Mouse (Mus musculus) liver, embryonic 12.5 days (tissue): ENCODE data around the gene Npas1. TPM values are rescaled to one million over a fixed set of nuclear protein-coding genes. Genes with fewer than 3 reads are reported as not detected.
A peak's percentile ranks its signal among the peaks of the same experiment; 100 is the strongest.

Experiments used
- ATAC-seq: fragments of 200-750 bp; cut with Nextera tagmentation; 2 replicates; pipeline ENCODE4 v1.8.0; 2017; ENCODE audit warnings: moderate number of reproducible peaks, mild to moderate bottlenecking, moderate library complexity
- H3K27ac ChIP-seq: fragments of 300-500 bp; sonication (generic); 2 replicates; pipeline ENCODE4 v1.5.1; 2016; ENCODE audit warnings: mild to moderate bottlenecking
- H3K27me3 ChIP-seq: fragments of 300-500 bp; sonication (generic); replicated peaks from 2 replicates; pipeline ENCODE4 v1.6.1; 2016; ENCODE audit warnings: mild to moderate bottlenecking, moderate library complexity
- H3K36me3 ChIP-seq: fragments of 300-500 bp; sonication (generic); 2 replicates; pipeline ENCODE4 v1.6.1; 2016; ENCODE audit warnings: mild to moderate bottlenecking, moderate library complexity
- H3K4me1 ChIP-seq: fragments of 300-500 bp; sonication (generic); 2 replicates; pipeline ENCODE4 v1.6.1; 2016
- H3K4me2 ChIP-seq: fragments of 300-500 bp; sonication (generic); 2 replicates; pipeline ENCODE4 v1.6.1; 2016; ENCODE audit warnings: mild to moderate bottlenecking, moderate library complexity
- H3K4me3 ChIP-seq: fragments of 300-500 bp; sonication (generic); 2 replicates; pipeline ENCODE4 v1.5.1; 2016; ENCODE audit warnings: mild to moderate bottlenecking, moderate library complexity
- H3K9ac ChIP-seq: fragments of 300-500 bp; sonication (generic); 2 replicates; pipeline ENCODE4 v1.6.1; 2016; ENCODE audit warnings: mild to moderate bottlenecking, moderate library complexity
- H3K9me3 ChIP-seq: fragments of 300-500 bp; sonication (generic); replicated peaks from 2 replicates; pipeline ENCODE4 v1.6.1; 2016; ENCODE audit warnings: mild to moderate bottlenecking, moderate library complexity
- WGBS: fragments of 180-500 bp; shearing (Covaris S2); methylation state at CpG from one replicate; pipeline ENCODE4 v1.1.7; 2016; ENCODE audit not compliant: insufficient replicate concordance; 5-methylcytosine and 5-hydroxymethylcytosine counted together
- polyA plus RNA-seq: library from polyadenylated mRNA; unstranded; fragments of >200 nt; fragmentation: Nextera tagmentation; extraction: Ambion mirVana; gene quantifications from 2 replicates; pipeline ENCODE4 v1.2.1, GENCODE M21; 2016

The Npas1 gene
- polyA plus RNA-seq, 1 experiment from 2014 or later, result 0.33 TPM

- Histone ChIP-seq H3K9ac (no peak overlapping the region), H3K27ac (no peak overlapping the region), H3K36me3 (no peaks in the 10 kb centered on the region), H3K27me3 (peaks cover 71% of the 10 kb centered on the region), H3K9me3 (no peaks in the 10 kb centered on the region), H3K4me3 (no peak overlapping the region), H3K4me2 (no peak overlapping the region), H3K4me1 (no peaks in the 10 kb centered on the region)
- WGBS, result 37% methylated on average over 5 of the region's 5 CpGs
- no peak for ATAC-seq
These were observed 9.4 kb downstream of the Npas1 start for GRCm38 (mm10) chr7:16468115-16468514.

GRCm38 (mm10) chr7:16466565-16466964 is 11.0 kb downstream of the Npas1 start:
- peaks cover 66% of the 10 kb centered on the region for H3K27me3 ChIP-seq
- no peak overlapping the region for H3K4me2 ChIP-seq
- H3K4me1 ChIP-seq, result no peaks in the 10 kb centered on the region
- ATAC-seq, result no peak
- H3K27ac ChIP-seq, result no peak overlapping the region
- no peaks in the 10 kb centered on the region for H3K9me3 ChIP-seq
- no peaks in the 10 kb centered on the region for H3K36me3 ChIP-seq
- no peak overlapping the region for H3K4me3 ChIP-seq
- 33% methylated on average over 4 of the region's 4 CpGs for WGBS
- H3K9ac ChIP-seq, result no peak overlapping the region

- Histone ChIP-seq H3K27ac (no peak overlapping the region), H3K4me1 (no peaks in the 10 kb centered on the region), H3K9me3 (no peaks in the 10 kb centered on the region), H3K4me2 (no peak overlapping the region), H3K36me3 (no peaks in the 10 kb centered on the region), H3K4me3 (no peak overlapping the region), H3K27me3 (peaks cover 66% of the 10 kb centered on the region), H3K9ac (no peak overlapping the region)
- 81% methylated on average over 5 of the region's 5 CpGs for WGBS
- ATAC-seq, result no peak
These were observed 12.0 kb downstream of the Npas1 start for GRCm38 (mm10) chr7:16465568-16465967.

- H3K9me3 ChIP-seq, result no peaks in the 10 kb centered on the region
- 5% methylated on average over 8 of the region's 8 CpGs for WGBS
- no peak overlapping the region for H3K4me3 ChIP-seq
- no peak overlapping the region for H3K4me2 ChIP-seq
- H3K27me3 ChIP-seq, result peaks cover 66% of the 10 kb centered on the region
- peak; percentile 49; the same call in 1 of the 2 replicates for ATAC-seq
- no peaks in the 10 kb centered on the region for H3K4me1 ChIP-seq
- no peak overlapping the region for H3K9ac ChIP-seq
- no peak overlapping the region for H3K27ac ChIP-seq
- H3K36me3 ChIP-seq, result no peaks in the 10 kb centered on the region
These were observed 12.4 kb downstream of the Npas1 start for GRCm38 (mm10) chr7:16465160-16465559.

- Histone ChIP-seq H3K27ac (no peak overlapping the region), H3K4me2 (no peak overlapping the region), H3K4me3 (no peak overlapping the region), H3K9me3 (peaks cover 4% of the 10 kb centered on the region; the same call in 1 of the 2 replicates), H3K9ac (no peak overlapping the region), H3K27me3 (peaks cover 52% of the 10 kb centered on the region), H3K4me1 (no peaks in the 10 kb centered on the region), H3K36me3 (0 out of 2 replicates have a peak, but pooled peaks cover 4% of the 10 kb centered on the region)
- no peak for ATAC-seq
- 2% methylated on average over 14 of the region's 14 CpGs for WGBS
These were observed 14.3 kb downstream of the Npas1 start for GRCm38 (mm10) chr7:16463214-16463613.

GRCm38 (mm10) chr7:16461705-16462104 is 15.8 kb downstream of the Npas1 start:
- Histone ChIP-seq H3K4me1 (no peaks in the 10 kb centered on the region), H3K9me3 (peaks cover 4% of the 10 kb centered on the region; the same call in 1 of the 2 replicates), H3K4me2 (no peak overlapping the region), H3K36me3 (peaks cover 9% of the 10 kb centered on the region; the same call in 1 of the 2 replicates), H3K4me3 (no peak overlapping the region), H3K27me3 (peaks cover 48% of the 10 kb centered on the region), H3K9ac (no peak overlapping the region), H3K27ac (no peak overlapping the region)
- ATAC-seq, result no peak
- 63% methylated on average over 6 of the region's 6 CpGs for WGBS

GRCm38 (mm10) chr7:16461151-16461550 is 16.4 kb downstream of the Npas1 start:
- H3K27ac ChIP-seq, result no peak overlapping the region
- peaks cover 4% of the 10 kb centered on the region; the same call in 1 of the 2 replicates for H3K9me3 ChIP-seq
- no peaks in the 10 kb centered on the region for H3K4me1 ChIP-seq
- H3K27me3 ChIP-seq, result peaks cover 45% of the 10 kb centered on the region
- ATAC-seq, result no peak
- H3K4me2 ChIP-seq, result no peak overlapping the region
- no peak overlapping the region for H3K9ac ChIP-seq
- peaks cover 15% of the 10 kb centered on the region for H3K36me3 ChIP-seq
- 50% methylated on average over 6 of the region's 6 CpGs for WGBS
- no peak overlapping the region for H3K4me3 ChIP-seq

- whole genome bisulfite sequencing, result 43% methylated on average over 13 of the region's 13 CpGs
- Histone ChIP-seq H3K9ac (no peak overlapping the region), H3K4me3 (no peak overlapping the region), H3K4me2 (no peak overlapping the region), H3K27me3 (peaks cover 42% of the 10 kb centered on the region), H3K36me3 (peaks cover 21% of the 10 kb centered on the region), H3K4me1 (no peaks in the 10 kb centered on the region), H3K27ac (no peak overlapping the region), H3K9me3 (peaks cover 4% of the 10 kb centered on the region; the same call in 1 of the 2 replicates)
- ATAC-seq, result no peak
These were observed 17.0 kb downstream of the Npas1 start for GRCm38 (mm10) chr7:16460566-16460965.

GRCm38 (mm10) chr7:16456289-16456688 is 21.2 kb downstream of the Npas1 start:
- no peak overlapping the region for H3K27ac ChIP-seq
- peaks cover 24% of the 10 kb centered on the region for H3K4me1 ChIP-seq
- H3K4me3 ChIP-seq, result no peak overlapping the region
- H3K9ac ChIP-seq, result no peak overlapping the region
- no peak for ATAC-seq
- H3K9me3 ChIP-seq, result peaks cover 4% of the 10 kb centered on the region; the same call in 1 of the 2 replicates
- peaks cover 32% of the 10 kb centered on the region for H3K36me3 ChIP-seq
- no peak overlapping the region for H3K4me2 ChIP-seq
- 81% methylated on average over 5 of the region's 5 CpGs for WGBS
- H3K27me3 ChIP-seq, result peaks cover 17% of the 10 kb centered on the region

- 84% methylated on average over 14 of the region's 14 CpGs for WGBS
- Histone ChIP-seq H3K36me3 (peaks cover 32% of the 10 kb centered on the region), H3K4me1 (peaks cover 24% of the 10 kb centered on the region), H3K27me3 (peaks cover 4% of the 10 kb centered on the region), H3K9me3 (peaks cover 4% of the 10 kb centered on the region; the same call in 1 of the 2 replicates), H3K9ac (no peak overlapping the region), H3K4me3 (no peak overlapping the region), H3K4me2 (no peak overlapping the region), H3K27ac (no peak overlapping the region)
- ATAC-seq, result no peak
These were observed 22.5 kb downstream of the Npas1 start for GRCm38 (mm10) chr7:16455016-16455415.

GRCm38 (mm10) chr7:16453118-16453711 is 24.3 kb downstream of the Npas1 start:
- peak overlapping the region; percentile 82 for H3K9ac ChIP-seq
- peak; percentile 24 for ATAC-seq
- H3K27me3 ChIP-seq, result no peaks in the 10 kb centered on the region
- WGBS, result 1% methylated on average over 23 of the region's 23 CpGs
- peak overlapping the region; percentile 79 for H3K4me3 ChIP-seq
- H3K4me2 ChIP-seq, result peak overlapping the region; percentile 98
- H3K9me3 ChIP-seq, result 0 out of 2 replicates have a peak, but pooled peaks cover under 1% of the 10 kb centered on the region
- H3K4me1 ChIP-seq, result peaks cover 24% of the 10 kb centered on the region
- peak overlapping the region; percentile 78 for H3K27ac ChIP-seq
- H3K36me3 ChIP-seq, result peaks cover 28% of the 10 kb centered on the region

GRCm38 (mm10) chr7:16452587-16453073 is 24.9 kb downstream of the Npas1 start, which contains the start of gene Tmem160:
Gene Tmem160 (plus strand): TSS chr7:16452779.
- peaks cover 26% of the 10 kb centered on the region for H3K36me3 ChIP-seq
- peak within 1 kb of the TSS; percentile 82 for H3K9ac ChIP-seq
- peak within 1 kb of the TSS; percentile 79 for H3K4me3 ChIP-seq
- H3K27ac ChIP-seq, result peak within 1 kb of the TSS; percentile 78
- under 1% methylated on average over 30 of the region's 30 CpGs for WGBS
- H3K27me3 ChIP-seq, result no peaks in the 10 kb centered on the region
- H3K4me1 ChIP-seq, result peaks cover 24% of the 10 kb centered on the region
- no peaks in the 10 kb centered on the region for H3K9me3 ChIP-seq
- H3K4me2 ChIP-seq, result peak within 1 kb of the TSS; percentile 98
- peak; percentile 99 for ATAC-seq
